Mouse (Mus musculus) thymus, adult 2 months (tissue): ENCODE results near the gene Chsy1. TPM values are rescaled to one million over a fixed set of nuclear protein-coding genes. Genes with fewer than 3 reads are reported as not detected.

ENCODE experiments used
- DNase-seq: peaks from one replicate; pipeline ENCODE4 v3.0.0; 2021
- H3K27ac ChIP-seq: fragments of 200-500 bp; 2 replicates; pipeline ENCODE4 v1.5.1; 2012; ENCODE audit warnings: low read length, control low read depth; ENCODE audit not compliant: control insufficient read depth, insufficient read depth
- H3K27me3 ChIP-seq: fragments of 200-500 bp; 2 replicates; pipeline ENCODE4 v1.6.1; 2012; ENCODE audit warnings: mild to moderate bottlenecking, low read length, moderate library complexity, mixed read lengths; ENCODE audit not compliant: control insufficient read depth, insufficient read depth
- H3K36me3 ChIP-seq: fragments of 200-500 bp; 2 replicates; pipeline ENCODE4 v1.6.1; 2012; ENCODE audit warnings: mild to moderate bottlenecking, low read length, moderate library complexity; ENCODE audit not compliant: control insufficient read depth, insufficient read depth
- H3K4me1 ChIP-seq: fragments of 200-500 bp; replicated peaks from 2 replicates; pipeline ENCODE4 v1.6.1; 2012; ENCODE audit warnings: low read length; ENCODE audit not compliant: control insufficient read depth, insufficient read depth
- H3K4me3 ChIP-seq: fragments of 200-500 bp; 2 replicates; pipeline ENCODE4 v1.5.1; 2012; ENCODE audit warnings: mild to moderate bottlenecking, low read length, control low read depth, moderate library complexity; ENCODE audit not compliant: control insufficient read depth, insufficient read depth
- CTCF ChIP-seq: fragments of 200-500 bp; IDR thresholded peaks from 2 replicates; pipeline ENCODE4 v1.5.1; 2012; ENCODE audit warnings: mild to moderate bottlenecking, control low read depth, low read length, moderate library complexity, borderline replicate concordance; ENCODE audit not compliant: control insufficient read depth, poor library complexity, insufficient read depth; ENCODE audit errors: extremely low read depth
- POLR2A ChIP-seq: fragments of 200-500 bp; IDR thresholded peaks from 2 replicates; pipeline ENCODE4 v1.6.1; 2012; ENCODE audit warnings: mild to moderate bottlenecking, low read length, control low read depth, moderate library complexity; ENCODE audit not compliant: control insufficient read depth, poor library complexity, insufficient read depth; ENCODE audit errors: extremely low read depth
- WGBS: fragments of 180-500 bp; shearing (Covaris S2); methylation state at CpG from one replicate; pipeline ENCODE4 v1.1.7; 2018; 5-methylcytosine and 5-hydroxymethylcytosine counted together
- polyA plus RNA-seq: library from polyadenylated mRNA; depleted of rRNA; stranded (reverse); fragments of >200 nt; gene quantifications from 2 replicates; pipeline ENCODE4 v1.2.3, GENCODE M21; 2012

Gene Chsy1
- polyA plus RNA-seq, 1 experiment: 6.6 TPM

- no peak overlapping the region for H3K4me3 ChIP-seq
- TF ChIP-seq POLR2A (no peak), CTCF (no peak)
- H3K4me1 ChIP-seq: peaks cover 38% of the 10 kb centered on the region
- DNase-seq: peak; percentile 10
- 12% methylated on average over 3 of the region's 3 CpGs for WGBS
- H3K27ac ChIP-seq: no peak overlapping the region
- H3K27me3 ChIP-seq: no peaks in the 10 kb centered on the region
- H3K36me3 ChIP-seq: no peaks in the 10 kb centered on the region
Measured at GRCm38 (mm10) chr7:66194511-66194910, 85.2 kb downstream of the Chsy1 start.

DNA sequence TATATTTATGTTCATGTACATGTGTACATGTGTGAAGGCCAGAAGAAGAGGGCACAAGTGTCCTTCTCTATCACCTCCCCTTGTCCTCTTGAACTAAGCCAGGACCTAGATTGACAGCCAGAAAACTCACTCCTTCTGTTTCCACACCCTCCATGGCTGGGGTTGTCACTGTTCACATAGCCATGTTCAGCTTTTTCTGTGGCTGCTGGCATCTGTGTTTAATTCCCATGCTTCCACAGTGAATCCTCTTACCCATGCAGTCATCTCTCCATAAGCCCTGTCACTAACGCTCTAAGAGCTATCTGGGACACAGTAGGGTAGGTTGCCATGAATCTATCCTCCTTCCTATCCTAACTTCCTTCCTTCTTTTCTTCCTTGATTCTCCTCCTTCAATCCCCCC lies 86.6 kb downstream of the Chsy1 start:
- no peak for DNase-seq
- 96% methylated on average over 1 of the region's 1 CpGs for WGBS
- no peaks in the 10 kb centered on the region for H3K27me3 ChIP-seq
- TF ChIP-seq CTCF: no peak
- no peak for TF ChIP-seq POLR2A
- H3K27ac ChIP-seq: no peak overlapping the region
- no peak overlapping the region for H3K4me3 ChIP-seq
- H3K36me3 ChIP-seq: no peaks in the 10 kb centered on the region
- peaks cover 40% of the 10 kb centered on the region for H3K4me1 ChIP-seq

DNA sequence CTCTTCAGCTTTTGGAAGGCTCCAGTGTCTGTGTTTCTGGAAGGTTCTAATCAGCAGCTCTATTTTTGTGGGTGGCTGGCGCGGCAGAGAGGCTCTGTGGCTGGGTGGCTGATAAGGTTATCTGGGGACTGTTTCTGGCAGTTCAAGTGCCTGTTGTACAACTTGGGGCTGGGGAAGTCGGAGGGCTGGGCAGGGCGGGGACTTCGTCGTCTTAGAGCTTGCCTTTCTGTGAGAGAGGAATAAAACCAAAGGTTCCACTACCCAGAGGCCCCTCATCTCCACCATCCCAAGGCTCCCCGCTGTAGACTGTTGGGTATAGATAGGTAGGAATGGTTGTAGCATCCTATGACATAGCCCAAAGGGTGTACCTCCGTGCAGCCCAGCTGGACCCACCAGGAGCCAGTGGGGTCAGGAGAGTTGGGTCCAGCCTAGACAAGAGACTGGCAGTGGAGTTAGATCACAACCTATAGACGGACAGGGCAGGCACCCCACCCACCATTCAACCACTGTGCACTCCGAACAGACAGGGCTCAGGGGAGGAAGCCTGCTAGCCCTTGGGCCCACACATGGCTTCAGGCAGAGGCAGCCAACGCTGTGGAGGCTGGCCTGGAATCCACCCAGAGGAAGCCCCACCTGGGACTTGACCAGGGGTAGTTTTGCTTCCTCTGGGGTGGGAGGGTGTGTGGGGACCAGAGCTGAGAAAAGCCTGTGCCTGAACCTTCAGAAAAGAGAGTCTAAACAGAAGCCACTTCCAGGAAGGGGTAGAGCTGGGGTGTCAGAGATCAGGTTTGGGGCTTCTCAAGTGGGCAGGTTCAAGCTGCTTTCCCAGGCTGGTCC lies 87.5 kb downstream of the Chsy1 start:
- Histone ChIP-seq H3K36me3 (no peaks in the 10 kb centered on the region), H3K27ac (peak overlapping the region; percentile 32; the same call in 1 of the 2 replicates), H3K27me3 (no peaks in the 10 kb centered on the region), H3K4me3 (no peak overlapping the region), H3K4me1 (peaks cover 43% of the 10 kb centered on the region)
- DNase-seq: peak; percentile 9
- WGBS: 16% methylated on average over 11 of the region's 11 CpGs
- TF ChIP-seq CTCF (no peak), POLR2A (no peak)

DNA sequence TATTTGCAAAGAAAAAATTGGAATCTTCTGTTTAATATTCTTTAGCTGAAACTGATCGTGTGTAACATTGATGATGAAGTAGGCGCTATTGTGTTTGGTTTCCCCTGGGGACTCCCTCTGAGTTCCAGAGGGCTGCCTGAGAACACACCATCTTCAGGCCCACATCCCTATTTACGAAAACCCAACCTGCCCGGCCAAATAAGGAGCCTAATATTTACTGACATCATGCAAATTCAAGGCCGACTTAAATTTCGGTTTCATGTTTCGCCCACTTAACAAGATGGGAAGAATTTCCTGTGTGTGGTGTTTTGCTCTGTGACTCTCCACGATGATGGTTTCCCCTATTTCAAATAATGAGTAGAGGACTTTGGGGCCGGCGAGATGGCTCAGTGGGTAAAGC lies 89.1 kb downstream of the Chsy1 start:
- TF ChIP-seq CTCF (no peak), POLR2A (no peak)
- WGBS: 73% methylated on average over 10 of the region's 10 CpGs
- H3K36me3 ChIP-seq: no peaks in the 10 kb centered on the region
- H3K27ac ChIP-seq: no peak overlapping the region
- peaks cover 43% of the 10 kb centered on the region for H3K4me1 ChIP-seq
- H3K27me3 ChIP-seq: no peaks in the 10 kb centered on the region
- no peak overlapping the region for H3K4me3 ChIP-seq
- no peak for DNase-seq

GRCm38 (mm10) chr7:66199391-66199831 lies 90.1 kb downstream of the Chsy1 start:
- no peaks in the 10 kb centered on the region for H3K27me3 ChIP-seq
- 78% methylated on average over 5 of the region's 5 CpGs for WGBS
- H3K27ac ChIP-seq: no peak overlapping the region
- H3K36me3 ChIP-seq: no peaks in the 10 kb centered on the region
- no peak overlapping the region for H3K4me3 ChIP-seq
- TF ChIP-seq POLR2A (no peak), CTCF (no peak)
- no peak for DNase-seq
- peaks cover 37% of the 10 kb centered on the region for H3K4me1 ChIP-seq

DNA sequence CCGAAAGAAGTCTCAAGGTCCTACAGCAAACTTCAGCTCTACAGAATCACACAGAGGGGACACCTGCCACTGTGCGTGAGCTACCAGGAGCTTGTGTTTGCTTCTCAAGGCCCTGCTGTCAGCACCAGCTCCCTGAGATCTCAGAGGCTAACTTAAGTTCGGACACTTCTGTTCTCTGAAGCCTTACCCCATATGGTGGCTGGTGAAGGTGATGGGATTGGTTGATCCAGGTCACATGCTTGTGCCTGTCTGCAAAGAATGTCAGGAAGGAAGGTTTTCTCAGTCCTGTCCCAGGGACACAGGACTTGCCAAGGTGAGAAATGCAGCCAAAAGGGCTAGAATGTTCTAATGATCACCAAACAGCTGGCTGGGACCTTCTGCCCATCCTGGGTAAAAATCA lies 91.1 kb downstream of the Chsy1 start:
- WGBS: 85% methylated on average over 3 of the region's 3 CpGs
- peaks cover 27% of the 10 kb centered on the region for H3K4me1 ChIP-seq

More for the DNA sequence above, 91.1 kb downstream of the Chsy1 start:
- no peak for DNase-seq
- no peak for TF ChIP-seq POLR2A
- TF ChIP-seq CTCF: no peak
- Histone ChIP-seq H3K27me3 (no peaks in the 10 kb centered on the region), H3K36me3 (no peaks in the 10 kb centered on the region), H3K4me3 (no peak overlapping the region), H3K27ac (no peak overlapping the region)
